Mouse (Mus musculus): ENCODE results near the gene Foxf1. TPM values are rescaled to one million over a fixed set of nuclear protein-coding genes. Genes with fewer than 3 reads are reported as not detected.

Foxf1 gene
- polyA plus RNA-seq, 1 experiment from 2014 or later, result 129 TPM

- H3K27me3 ChIP-seq (replicated peaks; ENCODE audit: control insufficient read depth, insufficient read depth, low read length), result peaks cover 30% of the 10 kb centered on the region
- peak; percentile 30; the same call in 1 of the 2 replicates for ATAC-seq (replicated peaks; ENCODE audit: low FRiP score, low TSS enrichment, low read depth)
- 3% methylated on average over 12 of the region's 12 CpGs for WGBS
These were observed 12.7 kb upstream of the Foxf1 start for GRCm38 (mm10) chr8:121071454-121071853.

GRCm38 (mm10) chr8:121072406-121073130 lies 11.6 kb upstream of the Foxf1 start:
- peaks cover 41% of the 10 kb centered on the region for H3K27me3 ChIP-seq (replicated peaks; ENCODE audit: control insufficient read depth, insufficient read depth, low read length)

More at GRCm38 (mm10) chr8:121071454-121071853, 12.7 kb upstream of the Foxf1 start:
- Histone ChIP-seq H3K27ac (ENCODE audit: low read depth) (peak overlapping the region; percentile 87; the same call in 1 of the 2 replicates), H3K4me3 (ENCODE audit: low read depth, low read length) (no peak overlapping the region), H3K36me3 (ENCODE audit: control insufficient read depth, insufficient read depth, low read length) (peaks cover 3% of the 10 kb centered on the region; the same call in 1 of the 2 replicates), H3K4me2 (ENCODE audit: low read length) (peak overlapping the region; percentile 24; the same call in 1 of the 2 replicates), H3K9ac (ENCODE audit: low read length) (0 out of 2 replicates have a peak overlapping the region, but pooled peaks have one; percentile 16), H3K9me3 (ENCODE audit: control insufficient read depth, low read length) (no peaks in the 10 kb centered on the region), H3K4me1 (replicated peaks; ENCODE audit: control insufficient read depth, insufficient read depth, low read length) (peaks cover 29% of the 10 kb centered on the region)
- peak; percentile 79 for DNase-seq (ENCODE audit: low spot score)

GRCm38 (mm10) chr8:121073174-121074107 lies 10.7 kb upstream of the Foxf1 start:
- H3K27me3 ChIP-seq (replicated peaks; ENCODE audit: control insufficient read depth, insufficient read depth, low read length), result peaks cover 46% of the 10 kb centered on the region
- H3K9me3 ChIP-seq (ENCODE audit: control insufficient read depth, low read length), result no peaks in the 10 kb centered on the region
- H3K4me1 ChIP-seq (replicated peaks; ENCODE audit: control insufficient read depth, insufficient read depth, low read length), result peaks cover 34% of the 10 kb centered on the region
- H3K36me3 ChIP-seq (ENCODE audit: control insufficient read depth, insufficient read depth, low read length), result peaks cover 3% of the 10 kb centered on the region; the same call in 1 of the 2 replicates
- WGBS, result 2% methylated on average over 47 of the region's 48 CpGs
- H3K4me3 ChIP-seq (ENCODE audit: low read depth, low read length), result peak overlapping the region; percentile 32
- H3K27ac ChIP-seq (ENCODE audit: low read depth), result peak overlapping the region; percentile 87
- peak overlapping the region; percentile 75 for H3K9ac ChIP-seq (ENCODE audit: low read length)
- H3K4me2 ChIP-seq (ENCODE audit: low read length), result peak overlapping the region; percentile 54
- DNase-seq (ENCODE audit: low spot score) (peak; percentile 77), ATAC-seq (replicated peaks; ENCODE audit: low FRiP score, low TSS enrichment, low read depth) (no peak)

More at GRCm38 (mm10) chr8:121072406-121073130, 11.6 kb upstream of the Foxf1 start:
- H3K4me2 ChIP-seq (ENCODE audit: low read length), result peak overlapping the region; percentile 54
- H3K9ac ChIP-seq (ENCODE audit: low read length), result peak overlapping the region; percentile 75
- H3K9me3 ChIP-seq (ENCODE audit: control insufficient read depth, low read length), result no peaks in the 10 kb centered on the region
- peak; percentile 64 for DNase-seq (ENCODE audit: low spot score)
- H3K36me3 ChIP-seq (ENCODE audit: control insufficient read depth, insufficient read depth, low read length), result peaks cover 3% of the 10 kb centered on the region; the same call in 1 of the 2 replicates
- H3K27ac ChIP-seq (ENCODE audit: low read depth), result peak overlapping the region; percentile 87
- ATAC-seq (replicated peaks; ENCODE audit: low FRiP score, low TSS enrichment, low read depth), result no peak
- WGBS, result 26% methylated on average over 11 of the region's 11 CpGs
- peak overlapping the region; percentile 32; the same call in 1 of the 2 replicates for H3K4me3 ChIP-seq (ENCODE audit: low read depth, low read length)
- peaks cover 32% of the 10 kb centered on the region for H3K4me1 ChIP-seq (replicated peaks; ENCODE audit: control insufficient read depth, insufficient read depth, low read length)

GRCm38 (mm10) chr8:121074108-121074847 lies 9.9 kb upstream of the Foxf1 start:
- peak overlapping the region; percentile 32 for H3K4me3 ChIP-seq (ENCODE audit: low read depth, low read length)
- H3K27ac ChIP-seq (ENCODE audit: low read depth), result peak overlapping the region; percentile 87
- H3K4me2 ChIP-seq (ENCODE audit: low read length), result peak overlapping the region; percentile 54
- no peaks in the 10 kb centered on the region for H3K9me3 ChIP-seq (ENCODE audit: control insufficient read depth, low read length)
- ATAC-seq (replicated peaks; ENCODE audit: low FRiP score, low TSS enrichment, low read depth) (no peak), DNase-seq (ENCODE audit: low spot score) (peak; percentile 72)
- H3K9ac ChIP-seq (ENCODE audit: low read length), result peak overlapping the region; percentile 75
- H3K4me1 ChIP-seq (replicated peaks; ENCODE audit: control insufficient read depth, insufficient read depth, low read length), result peaks cover 38% of the 10 kb centered on the region
- 11% methylated on average over 15 of the region's 15 CpGs for WGBS
- peaks cover 55% of the 10 kb centered on the region for H3K27me3 ChIP-seq (replicated peaks; ENCODE audit: control insufficient read depth, insufficient read depth, low read length)
- H3K36me3 ChIP-seq (ENCODE audit: control insufficient read depth, insufficient read depth, low read length), result peaks cover 3% of the 10 kb centered on the region; the same call in 1 of the 2 replicates

GRCm38 (mm10) chr8:121074848-121075145 lies 9.4 kb upstream of the Foxf1 start:
- ATAC-seq (replicated peaks; ENCODE audit: low FRiP score, low TSS enrichment, low read depth), result no peak
- DNase-seq (ENCODE audit: low spot score), result peak; percentile 80
- H3K27ac ChIP-seq (ENCODE audit: low read depth), result peak overlapping the region; percentile 87
- peaks cover 2% of the 10 kb centered on the region; the same call in 1 of the 2 replicates for H3K36me3 ChIP-seq (ENCODE audit: control insufficient read depth, insufficient read depth, low read length)
- peak overlapping the region; percentile 32 for H3K4me3 ChIP-seq (ENCODE audit: low read depth, low read length)
- peak overlapping the region; percentile 75 for H3K9ac ChIP-seq (ENCODE audit: low read length)
- peaks cover 60% of the 10 kb centered on the region for H3K27me3 ChIP-seq (replicated peaks; ENCODE audit: control insufficient read depth, insufficient read depth, low read length)
- no peaks in the 10 kb centered on the region for H3K9me3 ChIP-seq (ENCODE audit: control insufficient read depth, low read length)
- peaks cover 38% of the 10 kb centered on the region for H3K4me1 ChIP-seq (replicated peaks; ENCODE audit: control insufficient read depth, insufficient read depth, low read length)
- peak overlapping the region; percentile 54 for H3K4me2 ChIP-seq (ENCODE audit: low read length)
- 4% methylated on average over 10 of the region's 10 CpGs for WGBS

GRCm38 (mm10) chr8:121075936-121076335 lies 8.2 kb upstream of the Foxf1 start:
- DNase-seq (ENCODE audit: low spot score), result peak; percentile 67
- Histone ChIP-seq H3K9me3 (ENCODE audit: control insufficient read depth, low read length) (no peaks in the 10 kb centered on the region), H3K9ac (ENCODE audit: low read length) (peak overlapping the region; percentile 75), H3K27ac (ENCODE audit: low read depth) (peak overlapping the region; percentile 87), H3K4me1 (replicated peaks; ENCODE audit: control insufficient read depth, insufficient read depth, low read length) (peaks cover 27% of the 10 kb centered on the region), H3K4me2 (ENCODE audit: low read length) (peak overlapping the region; percentile 54), H3K27me3 (replicated peaks; ENCODE audit: control insufficient read depth, insufficient read depth, low read length) (peaks cover 71% of the 10 kb centered on the region), H3K36me3 (ENCODE audit: control insufficient read depth, insufficient read depth, low read length) (no peaks in the 10 kb centered on the region), H3K4me3 (ENCODE audit: low read depth, low read length) (peak overlapping the region; percentile 32)
- no peak for ATAC-seq (replicated peaks; ENCODE audit: low FRiP score, low TSS enrichment, low read depth)
- 21% methylated on average over 13 of the region's 13 CpGs for WGBS

GRCm38 (mm10) chr8:121076555-121076954 lies 7.6 kb upstream of the Foxf1 start:
- Histone ChIP-seq H3K27ac (ENCODE audit: low read depth) (peak overlapping the region; percentile 87; the same call in 1 of the 2 replicates), H3K9me3 (ENCODE audit: control insufficient read depth, low read length) (no peaks in the 10 kb centered on the region), H3K9ac (ENCODE audit: low read length) (peak overlapping the region; percentile 75), H3K36me3 (ENCODE audit: control insufficient read depth, insufficient read depth, low read length) (no peaks in the 10 kb centered on the region), H3K4me3 (ENCODE audit: low read depth, low read length) (peak overlapping the region; percentile 32; the same call in 1 of the 2 replicates), H3K27me3 (replicated peaks; ENCODE audit: control insufficient read depth, insufficient read depth, low read length) (peaks cover 77% of the 10 kb centered on the region), H3K4me1 (replicated peaks; ENCODE audit: control insufficient read depth, insufficient read depth, low read length) (peaks cover 22% of the 10 kb centered on the region), H3K4me2 (ENCODE audit: low read length) (peak overlapping the region; percentile 54)
- WGBS, result 33% methylated on average over 7 of the region's 7 CpGs
- ATAC-seq (replicated peaks; ENCODE audit: low FRiP score, low TSS enrichment, low read depth), result no peak
- DNase-seq (ENCODE audit: low spot score), result peak; percentile 56

GRCm38 (mm10) chr8:121078721-121079120 lies 5.5 kb upstream of the Foxf1 start:
- DNase-seq (ENCODE audit: low spot score) (peak; percentile 66), ATAC-seq (replicated peaks; ENCODE audit: low FRiP score, low TSS enrichment, low read depth) (no peak)
- Histone ChIP-seq H3K36me3 (ENCODE audit: control insufficient read depth, insufficient read depth, low read length) (no peaks in the 10 kb centered on the region), H3K4me1 (replicated peaks; ENCODE audit: control insufficient read depth, insufficient read depth, low read length) (peaks cover 10% of the 10 kb centered on the region), H3K4me2 (ENCODE audit: low read length) (peak overlapping the region; percentile 79), H3K9ac (ENCODE audit: low read length) (peak overlapping the region; percentile 97), H3K27ac (ENCODE audit: low read depth) (peak overlapping the region; percentile 98), H3K9me3 (ENCODE audit: control insufficient read depth, low read length) (no peaks in the 10 kb centered on the region), H3K4me3 (ENCODE audit: low read depth, low read length) (peak overlapping the region; percentile 80), H3K27me3 (replicated peaks; ENCODE audit: control insufficient read depth, insufficient read depth, low read length) (peaks cover 76% of the 10 kb centered on the region)
- 20% methylated on average over 14 of the region's 14 CpGs for WGBS
